Mouse (Mus musculus) frontal cortex, adult 2 months (tissue): ENCODE results near the gene Lrrd1. TPM values are rescaled to one million over a fixed set of nuclear protein-coding genes. Genes with fewer than 3 reads are reported as not detected.

Experiments
- polyA plus RNA-seq: library from polyadenylated mRNA; depleted of rRNA; stranded (reverse); fragments of >200 nt; gene quantifications from 2 replicates; pipeline ENCODE4 v1.2.3, GENCODE M21; 2012; rRNA removed

The Lrrd1 gene
- polyA plus RNA-seq, 1 experiment: 0.08 TPM

Other genes starting within 250 kb of the Lrrd1 start
- gene Pex1, start 249.1 kb upstream of the Lrrd1 start, polyA plus RNA-seq: 26.5 and 28.9 TPM in 2 replicates
- gene Rbm48, start 248.6 kb upstream of the Lrrd1 start, polyA plus RNA-seq: 11.7 and 12.0 TPM in 2 replicates
- gene Tmbim7, start 194.0 kb upstream of the Lrrd1 start, polyA plus RNA-seq: 0.08 TPM in 1 of 2 replicates, not detected in the other
- gene Gatad1, start 188.0 kb upstream of the Lrrd1 start, polyA plus RNA-seq: 87.7 and 94.5 TPM in 2 replicates
- 19.4 and 20.0 TPM in 2 replicates for gene Ankib1, start 42.2 kb upstream of the Lrrd1 start, polyA plus RNA-seq
- gene Krit1, start 42.0 kb upstream of the Lrrd1 start, polyA plus RNA-seq: 43.8 and 45.8 TPM in 2 replicates
- gene Mterf1a, start 48.8 kb downstream of the Lrrd1 start, polyA plus RNA-seq: 5.9 and 6.7 TPM in 2 replicates
- gene Akap9, start 82.9 kb downstream of the Lrrd1 start, polyA plus RNA-seq: 25.6 and 29.8 TPM in 2 replicates